Comparison of ENCODE assay signal across 16 mouse cellular contexts in the genomic region with DNA sequence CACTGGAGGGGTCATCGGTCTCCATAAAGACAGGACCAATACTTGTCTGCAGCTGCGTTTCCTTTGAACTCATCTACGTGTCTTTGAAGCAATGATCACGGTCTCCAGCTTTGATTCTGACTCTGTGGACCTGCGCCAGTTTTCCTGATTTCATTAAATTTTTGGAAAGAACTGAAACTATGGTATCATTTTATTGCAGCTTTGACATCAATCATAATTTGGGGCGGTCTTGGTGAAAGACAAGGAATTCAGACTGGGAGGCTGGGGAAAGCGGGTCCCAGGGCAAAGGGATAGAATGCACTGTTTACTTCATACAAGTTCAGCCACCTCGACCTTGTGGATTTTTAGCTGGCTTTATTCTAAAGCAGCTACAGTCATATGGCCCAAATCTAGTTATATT.
DNase-seq lines count a peak whose midpoint lies in the region; ATAC-seq and TF ChIP-seq lines count a peak whose summit lies in the region.
"Had no signal": no experiment of that assay in that cellular context is flagged by ENCODE, and none has a peak within 500 bp of the region (broad histone marks: within the 10 kb centered on the region; RNA-seq: fewer than 3 reads in every experiment).

No protein-coding gene starts in this region.

- peaks cover 7% of the 10 kb centered on the region for H3K4me1 ChIP-seq in heart, adult 2 months (ENCODE audit: control insufficient read depth, insufficient read depth, low read length)
- H3K4me1 ChIP-seq in heart, embryonic 11.5 days (ENCODE audit: control insufficient read depth, insufficient read depth, low read length), result peaks cover 22% of the 10 kb centered on the region
- H3K4me1 ChIP-seq in liver, adult 2 months (ENCODE audit: control insufficient read depth, insufficient read depth, low read length), result no peaks in the 10 kb centered on the region
- peaks cover 4% of the 10 kb centered on the region; the same call in 1 of the 2 replicates for H3K4me1 ChIP-seq in liver, postnatal 0 days (ENCODE audit: insufficient read depth)
- H3K4me1 ChIP-seq in kidney, embryonic 16.5 days (ENCODE audit: insufficient read depth, low read length), result peaks cover 58% of the 10 kb centered on the region
- H3K4me1 ChIP-seq in stomach, embryonic 15.5 days, result peaks cover 6% of the 10 kb centered on the region; the same call in 1 of the 2 replicates

- no peaks in the 10 kb centered on the region for H3K79me2 ChIP-seq in heart, adult 2 months (replicated peaks; ENCODE audit: control insufficient read depth, insufficient read depth, low read length)
- no peaks in the 10 kb centered on the region for H3K79me2 ChIP-seq in liver, adult 2 months (ENCODE audit: control insufficient read depth, insufficient read depth, low read length)

- H3K27me3 ChIP-seq in heart, adult 2 months (ENCODE audit: control insufficient read depth, insufficient read depth, low read length), result no peaks in the 10 kb centered on the region
- no peaks in the 10 kb centered on the region for H3K27me3 ChIP-seq in heart, embryonic 11.5 days (ENCODE audit: control insufficient read depth, insufficient read depth, low read length)
- H3K27me3 ChIP-seq in liver, adult 2 months (ENCODE audit: control insufficient read depth, insufficient read depth, low read length), result no peaks in the 10 kb centered on the region
- H3K27me3 ChIP-seq in liver, postnatal 0 days (ENCODE audit: insufficient read depth, low read length), result no peaks in the 10 kb centered on the region
- no peaks in the 10 kb centered on the region for H3K27me3 ChIP-seq in kidney, embryonic 16.5 days (ENCODE audit: insufficient read depth, low read length)
- no peaks in the 10 kb centered on the region for H3K27me3 ChIP-seq in stomach, embryonic 15.5 days (replicated peaks)
- H3K27me3 ChIP-seq: liver, embryonic 15.5 days; midbrain, embryonic 12.5 days; Patski had no signal

- no peak overlapping the region for H3K4me3 ChIP-seq in heart, adult 2 months
- no peak overlapping the region for H3K4me3 ChIP-seq in heart, embryonic 11.5 days (ENCODE audit: low read depth, low read length)
- no peak overlapping the region for H3K4me3 ChIP-seq in liver, adult 2 months (ENCODE audit: insufficient read depth, low read depth, low read length)
- no peak overlapping the region for H3K4me3 ChIP-seq in liver, postnatal 0 days (ENCODE audit: low read depth, low read length)
- H3K4me3 ChIP-seq in kidney, embryonic 16.5 days (ENCODE audit: low read length), result no peak overlapping the region
- H3K4me3 ChIP-seq in stomach, embryonic 15.5 days (replicated peaks), result no peak overlapping the region
- H3K4me3 ChIP-seq: hindbrain, embryonic 10.5 days; layer of hippocampus, adult 2 months; liver, embryonic 15.5 days; midbrain, embryonic 12.5 days; myocyte had no signal

- TF ChIP-seq EP300 in heart, adult 2 months (IDR thresholded peaks at IDR 0.05; ENCODE audit: insufficient read depth, low read depth, low read length), result no peak
- no peak for TF ChIP-seq EP300 in liver, postnatal 0 days (IDR thresholded peaks at IDR 0.05; ENCODE audit: low read depth)

- no peak for ATAC-seq in heart, embryonic 11.5 days (replicated peaks; ENCODE audit: insufficient number of reproducible peaks, low FRiP score, low TSS enrichment)
- ATAC-seq in liver, postnatal 0 days, result no peak
- no peak for ATAC-seq in kidney, embryonic 16.5 days (ENCODE audit: low FRiP score, low TSS enrichment)
- no peak for ATAC-seq in stomach, embryonic 15.5 days (ENCODE audit: insufficient read depth, low FRiP score, low read depth)
- no peak for ATAC-seq in erythroblast, adult 5-6 weeks (replicated peaks; ENCODE audit: low FRiP score, poor library complexity, severe bottlenecking)

- TF ChIP-seq POLR2A in heart, adult 2 months (IDR thresholded peaks at IDR 0.05; ENCODE audit: insufficient read depth, low read depth, low read length), result no peak
- no peak for TF ChIP-seq POLR2A in liver, adult 2 months (IDR thresholded peaks at IDR 0.05; ENCODE audit: extremely low read depth, insufficient read depth, low read length)

- H3K4me2 ChIP-seq in heart, embryonic 11.5 days, result no peak overlapping the region
- no peak overlapping the region for H3K4me2 ChIP-seq in liver, postnatal 0 days (ENCODE audit: low read depth, low read length)
- no peak overlapping the region for H3K4me2 ChIP-seq in kidney, embryonic 16.5 days (replicated peaks; ENCODE audit: low read depth, low read length)
- no peak overlapping the region for H3K4me2 ChIP-seq in stomach, embryonic 15.5 days
- H3K4me2 ChIP-seq: liver, embryonic 15.5 days; midbrain, embryonic 12.5 days had no signal

- no peaks in the 10 kb centered on the region for H3K9me3 ChIP-seq in heart, embryonic 11.5 days (replicated peaks; ENCODE audit: control insufficient read depth, low read length)
- no peaks in the 10 kb centered on the region for H3K9me3 ChIP-seq in liver, postnatal 0 days (ENCODE audit: low read length)
- no peaks in the 10 kb centered on the region for H3K9me3 ChIP-seq in kidney, embryonic 16.5 days (ENCODE audit: low read length)
- no peaks in the 10 kb centered on the region for H3K9me3 ChIP-seq in stomach, embryonic 15.5 days
- H3K9me3 ChIP-seq: hindbrain, embryonic 10.5 days; liver, embryonic 15.5 days; midbrain, embryonic 12.5 days had no signal

- DNase-seq in heart, adult 2 months, result no peak
- DNase-seq in liver, adult 2 months (ENCODE audit: extremely low read depth, low read depth, low spot score), result peak; percentile 18
- DNase-seq in liver, postnatal 0 days, result no peak
- DNase-seq: cerebellum, postnatal 25 days; spleen, adult 18-20 months; thymus, postnatal 36 days had no signal

- H3K27ac ChIP-seq in heart, adult 2 months, result peak overlapping the region; percentile 47
- no peak overlapping the region for H3K27ac ChIP-seq in heart, embryonic 11.5 days (ENCODE audit: low read depth, low read length)
- H3K27ac ChIP-seq in liver, adult 2 months (replicated peaks; ENCODE audit: insufficient read depth, low read depth, low read length), result no peak overlapping the region
- no peak overlapping the region for H3K27ac ChIP-seq in liver, postnatal 0 days (ENCODE audit: low read depth)
- H3K27ac ChIP-seq in kidney, embryonic 16.5 days (ENCODE audit: low read length), result peak overlapping the region; percentile 92
- H3K27ac ChIP-seq in stomach, embryonic 15.5 days, result peak overlapping the region; percentile 33; the same call in 1 of the 2 replicates
- H3K27ac ChIP-seq: hindbrain, embryonic 10.5 days; layer of hippocampus, adult 2 months; liver, embryonic 15.5 days; midbrain, embryonic 12.5 days had no signal

- H3K9ac ChIP-seq in heart, adult 2 months (ENCODE audit: low read depth, low read length), result no peak overlapping the region
- no peak overlapping the region for H3K9ac ChIP-seq in heart, embryonic 11.5 days (ENCODE audit: low read depth, low read length)
- H3K9ac ChIP-seq in liver, adult 2 months (ENCODE audit: low read depth, low read length), result no peak overlapping the region
- no peak overlapping the region for H3K9ac ChIP-seq in liver, postnatal 0 days (replicated peaks)
- no peak overlapping the region for H3K9ac ChIP-seq in kidney, embryonic 16.5 days (replicated peaks; ENCODE audit: low read length)
- H3K9ac ChIP-seq in stomach, embryonic 15.5 days, result no peak overlapping the region
- H3K9ac ChIP-seq: liver, embryonic 15.5 days; midbrain, embryonic 12.5 days had no signal

- H3K36me3 ChIP-seq in heart, adult 2 months (ENCODE audit: control insufficient read depth, insufficient read depth, low read length), result no peaks in the 10 kb centered on the region
- H3K36me3 ChIP-seq in heart, embryonic 11.5 days (ENCODE audit: control insufficient read depth, insufficient read depth, low read length), result no peaks in the 10 kb centered on the region
- H3K36me3 ChIP-seq in liver, adult 2 months (ENCODE audit: control insufficient read depth, insufficient read depth, low read length), result no peaks in the 10 kb centered on the region
- H3K36me3 ChIP-seq in liver, postnatal 0 days (replicated peaks; ENCODE audit: insufficient read depth, low read length), result 0 out of 2 replicates have a peak, but pooled peaks cover 5% of the 10 kb centered on the region
- no peaks in the 10 kb centered on the region for H3K36me3 ChIP-seq in kidney, embryonic 16.5 days (ENCODE audit: insufficient read depth, low read length)
- no peaks in the 10 kb centered on the region for H3K36me3 ChIP-seq in stomach, embryonic 15.5 days
- H3K36me3 ChIP-seq: hindbrain, embryonic 10.5 days; midbrain, embryonic 12.5 days had no signal

- no peak for TF ChIP-seq CTCF in heart, adult 2 months (IDR thresholded peaks at IDR 0.05)
- TF ChIP-seq CTCF in liver, adult 2 months (IDR thresholded peaks at IDR 0.05; ENCODE audit: low read depth, low read length), result no peak
- TF ChIP-seq CTCF in liver, postnatal 0 days (IDR thresholded peaks at IDR 0.05; ENCODE audit: low read depth), result no peak

- WGBS in heart, adult 2 months, result 80% methylated on average over 8 of the region's 8 CpGs
- WGBS in heart, embryonic 11.5 days (ENCODE audit: insufficient replicate concordance), result 86% methylated on average over 8 of the region's 8 CpGs
- 90% methylated on average over 8 of the region's 8 CpGs for WGBS in liver, adult 2 months
- WGBS in liver, postnatal 0 days (ENCODE audit: insufficient replicate concordance), result 82% methylated on average over 8 of the region's 8 CpGs
- WGBS in kidney, embryonic 16.5 days, result 73% methylated on average over 8 of the region's 8 CpGs
- 65% methylated on average over 8 of the region's 8 CpGs for WGBS in stomach, embryonic 15.5 days

- intact Hi-C loops in heart, adult 2 months (cut with DNase I), result no loop called here

Comparison
In these comparisons a context has a peak if more than half of its experiments do, and no peak if none do; other contexts are left out.
1. H3K27ac ChIP-seq: peak in heart, adult 2 months (single experiment), kidney, embryonic 16.5 days (single experiment) and stomach, embryonic 15.5 days (single experiment); none in heart, embryonic 11.5 days (single experiment), liver, adult 2 months (single experiment) and liver, postnatal 0 days (single experiment).